Mouse (Mus musculus) heart, embryonic 16.5 days (tissue): Measurements from ENCODE around the gene Ppp1r14a. TPM values are rescaled to one million over a fixed set of nuclear protein-coding genes. Genes with fewer than 3 reads are reported as not detected.

ENCODE experiments used
- ATAC-seq: fragments of 200-750 bp; cut with Nextera tagmentation; replicated peaks from 2 replicates; pipeline ENCODE4 v1.8.0; 2017; ENCODE audit warnings: moderate number of reproducible peaks; ENCODE audit not compliant: insufficient read depth, low FRiP score; ENCODE audit errors: extremely low read depth
- H3K27ac ChIP-seq: fragments of 300-500 bp; sonication (generic); 2 replicates; pipeline ENCODE4 v1.5.1; 2014; ENCODE audit warnings: mild to moderate bottlenecking, low read length, control low read depth, moderate library complexity
- H3K27me3 ChIP-seq: fragments of 300-500 bp; sonication (generic); 2 replicates; pipeline ENCODE4 v1.6.1; 2014; ENCODE audit warnings: low read length, mixed read lengths; ENCODE audit not compliant: control insufficient read depth, insufficient read depth
- H3K36me3 ChIP-seq: fragments of 300-500 bp; sonication (generic); 2 replicates; pipeline ENCODE4 v1.6.1; 2014; ENCODE audit not compliant: control insufficient read depth, insufficient read depth
- H3K4me1 ChIP-seq: fragments of 300-500 bp; sonication (generic); 2 replicates; pipeline ENCODE4 v1.6.1; 2014; ENCODE audit warnings: low read length, mixed read lengths; ENCODE audit not compliant: control insufficient read depth, insufficient read depth
- H3K4me2 ChIP-seq: fragments of 300-500 bp; sonication (generic); 2 replicates; pipeline ENCODE4 v1.6.1; 2014; ENCODE audit warnings: low read depth, mild to moderate bottlenecking, control low read depth, low read length
- H3K4me3 ChIP-seq: fragments of 300-500 bp; sonication (generic); 2 replicates; pipeline ENCODE4 v1.5.1; 2014; ENCODE audit warnings: mild to moderate bottlenecking, control low read depth, low read length
- H3K9ac ChIP-seq: fragments of 300-500 bp; sonication (generic); 2 replicates; pipeline ENCODE4 v1.6.1; 2014; ENCODE audit warnings: low read length, control low read depth
- H3K9me3 ChIP-seq: fragments of 300-500 bp; sonication (generic); replicated peaks from 2 replicates; pipeline ENCODE4 v1.6.1; 2016; ENCODE audit warnings: low read length; ENCODE audit not compliant: control insufficient read depth
- WGBS: fragments of 180-500 bp; shearing (Covaris S2); extraction: QIAGEN DNeasy Blood & Tissue Kit; methylation state at CpG from one replicate; pipeline ENCODE4 v1.1.7; 2014; 5-methylcytosine and 5-hydroxymethylcytosine counted together
- polyA plus RNA-seq: library from polyadenylated mRNA; unstranded; fragments of >200 nt; fragmentation: Nextera tagmentation; extraction: Ambion mirVana; gene quantifications from 2 replicates; pipeline ENCODE4 v1.2.1, GENCODE M21; 2015

Ppp1r14a gene
- polyA plus RNA-seq, 1 experiment from 2014 or later, result 14.2 TPM

DNA sequence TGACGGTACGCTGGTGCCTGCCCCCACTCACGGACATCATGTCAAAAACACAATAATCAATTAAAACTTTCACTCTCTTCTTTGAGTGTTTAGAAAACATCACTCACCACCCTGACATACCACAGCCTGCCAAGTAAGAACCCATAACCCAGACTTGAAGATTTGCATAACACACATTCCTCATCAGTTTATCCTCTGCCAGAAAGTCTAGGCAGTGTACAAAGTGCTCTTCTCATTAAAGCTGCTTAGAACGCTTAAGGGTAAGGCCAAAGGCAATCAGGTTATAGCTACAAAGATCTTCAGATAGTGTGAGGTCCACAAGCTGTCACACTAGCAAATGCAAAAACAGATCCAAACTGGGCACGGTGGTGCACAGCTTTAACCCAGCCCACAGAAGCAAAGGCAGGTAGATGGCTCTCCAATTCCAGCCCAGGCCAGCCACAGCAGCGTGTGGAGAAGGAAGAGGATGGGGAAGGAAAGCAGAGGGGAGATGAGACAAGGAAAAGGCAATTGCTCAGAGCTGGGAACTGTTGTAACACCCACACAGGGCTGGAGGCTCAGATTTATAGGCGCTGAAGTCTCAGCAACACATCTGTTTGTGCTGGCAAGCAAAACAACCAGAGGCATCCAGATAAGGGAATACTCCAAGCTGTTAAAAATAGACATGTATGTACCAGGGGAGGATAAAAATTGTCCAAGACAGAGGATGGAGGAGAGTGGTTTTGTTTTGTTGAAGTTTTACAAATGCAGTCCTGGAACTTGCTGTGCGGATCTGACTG is 17.2 kb upstream of the Ppp1r14a start:
- Histone ChIP-seq H3K9me3 (no peaks in the 10 kb centered on the region), H3K27ac (peak overlapping the region; percentile 96), H3K27me3 (no peaks in the 10 kb centered on the region), H3K9ac (peak overlapping the region; percentile 65), H3K4me3 (peak overlapping the region; percentile 14; the same call in 1 of the 2 replicates), H3K4me2 (peak overlapping the region; percentile 56), H3K36me3 (no peaks in the 10 kb centered on the region), H3K4me1 (peaks cover 29% of the 10 kb centered on the region)
- peak; percentile 77 for ATAC-seq
- WGBS, result 36% methylated on average over 8 of the region's 8 CpGs

GRCm38 (mm10) chr7:29276715-29277114 is 12.4 kb upstream of the Ppp1r14a start:
- 51% methylated on average over 5 of the region's 5 CpGs for WGBS
- no peaks in the 10 kb centered on the region for H3K36me3 ChIP-seq
- H3K9ac ChIP-seq, result no peak overlapping the region
- H3K9me3 ChIP-seq, result no peaks in the 10 kb centered on the region
- peak overlapping the region; percentile 47; the same call in 1 of the 2 replicates for H3K27ac ChIP-seq
- no peak for ATAC-seq
- no peak overlapping the region for H3K4me3 ChIP-seq
- H3K4me2 ChIP-seq, result no peak overlapping the region
- peaks cover 20% of the 10 kb centered on the region for H3K4me1 ChIP-seq
- H3K27me3 ChIP-seq, result no peaks in the 10 kb centered on the region

DNA sequence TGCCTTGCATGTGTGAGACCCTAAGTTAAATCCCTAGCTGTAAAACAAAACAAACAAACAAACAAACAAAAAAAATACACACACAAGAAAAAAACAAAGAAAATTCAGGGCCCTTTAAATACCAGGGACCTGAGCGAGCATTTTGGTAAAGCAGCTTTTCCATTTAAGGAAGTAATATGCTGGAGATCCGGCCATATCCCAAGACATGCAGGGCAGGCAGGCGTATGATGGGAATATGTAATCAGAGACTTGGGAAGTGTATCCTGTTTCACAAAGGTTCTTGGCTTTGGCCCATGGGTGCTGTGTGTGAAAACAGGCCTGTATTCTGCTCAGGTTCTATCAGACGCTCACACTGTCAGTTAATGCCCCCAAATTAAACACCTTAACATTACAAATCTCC is 11.6 kb upstream of the Ppp1r14a start:
- ATAC-seq, result no peak
- Histone ChIP-seq H3K27me3 (no peaks in the 10 kb centered on the region), H3K36me3 (no peaks in the 10 kb centered on the region), H3K9ac (no peak overlapping the region), H3K4me3 (no peak overlapping the region), H3K4me1 (peaks cover 16% of the 10 kb centered on the region), H3K9me3 (no peaks in the 10 kb centered on the region), H3K27ac (no peak overlapping the region), H3K4me2 (no peak overlapping the region)
- WGBS, result 75% methylated on average over 4 of the region's 4 CpGs

DNA sequence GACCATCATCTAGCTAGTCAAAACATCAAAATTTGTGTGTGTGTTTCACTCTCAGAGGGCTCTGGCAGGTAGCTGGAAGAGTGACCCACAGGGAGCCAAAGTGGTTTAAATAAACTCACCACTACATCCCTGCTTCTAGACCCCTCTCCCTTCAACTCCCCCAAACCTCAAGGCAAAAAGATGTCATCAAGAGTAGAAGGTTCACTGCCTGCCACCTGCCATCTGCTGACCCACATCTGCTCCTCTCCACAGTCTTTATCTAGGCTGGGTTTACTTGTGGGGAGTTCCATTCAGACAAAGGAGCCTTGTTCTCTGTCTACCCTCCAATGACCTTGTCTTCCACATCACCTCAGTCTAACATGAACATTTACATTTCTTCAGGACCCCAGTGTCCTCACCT is 9.8 kb upstream of the Ppp1r14a start:
- no peak for ATAC-seq
- H3K36me3 ChIP-seq, result no peaks in the 10 kb centered on the region
- no peak overlapping the region for H3K4me2 ChIP-seq
- no peak overlapping the region for H3K9ac ChIP-seq
- H3K27ac ChIP-seq, result peak overlapping the region; percentile 7; the same call in 1 of the 2 replicates
- H3K4me1 ChIP-seq, result peaks cover 11% of the 10 kb centered on the region
- H3K4me3 ChIP-seq, result no peak overlapping the region
- H3K9me3 ChIP-seq, result no peaks in the 10 kb centered on the region
- no peaks in the 10 kb centered on the region for H3K27me3 ChIP-seq

GRCm38 (mm10) chr7:29279924-29280323 is 9.2 kb upstream of the Ppp1r14a start:
- no peaks in the 10 kb centered on the region for H3K9me3 ChIP-seq
- H3K4me3 ChIP-seq, result peak overlapping the region; percentile 74; the same call in 1 of the 2 replicates
- no peak overlapping the region for H3K9ac ChIP-seq
- H3K36me3 ChIP-seq, result no peaks in the 10 kb centered on the region
- 30% methylated on average over 8 of the region's 8 CpGs for WGBS
- H3K27me3 ChIP-seq, result no peaks in the 10 kb centered on the region
- peak overlapping the region; percentile 92 for H3K4me2 ChIP-seq
- H3K27ac ChIP-seq, result peak overlapping the region; percentile 15; the same call in 1 of the 2 replicates
- no peak for ATAC-seq
- peaks cover 11% of the 10 kb centered on the region for H3K4me1 ChIP-seq

DNA sequence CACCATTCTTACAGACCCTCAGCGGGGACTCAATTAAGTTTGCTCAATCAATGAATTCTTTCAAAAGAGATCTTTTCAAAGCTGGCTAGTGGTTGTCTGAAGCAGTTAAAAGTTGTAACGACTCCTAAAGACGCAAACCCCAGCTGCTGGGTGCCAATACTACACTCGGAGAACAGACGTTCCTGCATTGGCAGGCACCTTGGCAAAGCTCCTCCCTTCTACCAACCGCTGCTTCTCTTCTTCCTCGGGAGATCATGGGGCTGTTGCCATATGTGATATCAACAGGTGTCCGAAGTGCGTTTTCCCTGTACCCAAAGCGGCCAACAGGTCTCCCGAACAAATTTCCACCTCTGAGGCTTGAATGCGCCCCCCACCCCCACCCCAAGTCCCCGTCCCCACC is 8.3 kb upstream of the Ppp1r14a start:
- H3K4me2 ChIP-seq, result peak overlapping the region; percentile 92
- H3K36me3 ChIP-seq, result no peaks in the 10 kb centered on the region
- H3K27ac ChIP-seq, result peak overlapping the region; percentile 71
- H3K9ac ChIP-seq, result peak overlapping the region; percentile 85
- H3K4me1 ChIP-seq, result peaks cover 11% of the 10 kb centered on the region
- peak overlapping the region; percentile 74 for H3K4me3 ChIP-seq
- 12% methylated on average over 13 of the region's 13 CpGs for WGBS
- ATAC-seq, result no peak; the same call in 1 of the 2 replicates
- no peaks in the 10 kb centered on the region for H3K27me3 ChIP-seq
- no peaks in the 10 kb centered on the region for H3K9me3 ChIP-seq

DNA sequence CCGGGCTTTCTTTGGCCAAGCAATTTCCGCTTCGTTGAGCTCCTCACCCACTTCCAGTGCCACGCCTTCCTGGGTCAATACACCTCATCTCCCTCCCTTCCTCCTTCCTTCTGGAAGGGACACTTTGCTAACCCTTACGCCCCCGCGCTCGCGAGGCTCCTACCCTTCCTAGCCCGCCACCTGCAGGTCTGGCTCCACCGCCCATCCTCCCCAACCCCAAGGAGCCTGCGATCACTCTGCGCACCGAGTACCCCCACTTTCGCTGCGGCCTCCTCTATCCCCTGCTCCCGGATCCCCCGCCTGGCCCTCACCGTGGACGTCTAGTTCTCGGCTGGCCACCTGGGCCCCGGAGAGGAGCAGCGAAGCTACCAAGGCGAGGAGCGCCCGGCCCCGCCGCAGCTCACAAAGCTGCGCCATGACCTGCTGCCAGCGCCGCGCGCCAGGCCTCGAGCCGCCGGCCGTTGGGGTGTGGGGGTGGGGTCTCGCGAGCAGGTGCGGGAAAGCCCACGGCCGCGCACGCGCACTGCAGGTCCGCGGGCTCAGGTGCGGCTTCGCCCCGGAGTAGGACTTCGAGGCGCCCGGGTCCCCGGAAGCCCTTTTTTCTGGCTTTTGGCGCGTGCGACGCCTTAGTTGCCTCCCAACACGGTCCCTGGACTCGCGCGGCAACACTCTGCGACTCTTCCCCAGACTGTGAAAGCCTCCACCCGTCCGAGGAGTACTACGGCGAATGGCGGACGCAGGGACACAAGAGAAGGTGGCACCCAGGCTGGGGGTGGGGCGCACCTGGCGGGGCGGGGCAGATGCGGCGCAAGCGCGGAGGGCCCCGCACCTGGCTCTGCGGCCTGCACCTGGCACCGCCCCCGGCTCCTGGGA is 7.7 kb upstream of the Ppp1r14a start, which contains the start of gene Spint2:
TSS of gene Spint2 (minus strand) at position 712 of the 873 bp plus-strand sequence.
- Histone ChIP-seq H3K36me3 (no peaks in the 10 kb centered on the region), H3K9me3 (no peaks in the 10 kb centered on the region), H3K4me2 (peak within 1 kb of the TSS; percentile 92), H3K27me3 (no peaks in the 10 kb centered on the region), H3K4me3 (peak within 1 kb of the TSS; percentile 74), H3K9ac (peak within 1 kb of the TSS; percentile 85), H3K4me1 (peaks cover 11% of the 10 kb centered on the region), H3K27ac (peak within 1 kb of the TSS; percentile 71)
- 1% methylated on average over 80 of the region's 80 CpGs for WGBS
- peak; percentile 47 for ATAC-seq

GRCm38 (mm10) chr7:29282074-29282554 is 7.0 kb upstream of the Ppp1r14a start:
- peak; percentile 5; the same call in 1 of the 2 replicates for ATAC-seq
- H3K4me1 ChIP-seq, result peaks cover 4% of the 10 kb centered on the region; the same call in 1 of the 2 replicates
- peak overlapping the region; percentile 92 for H3K4me2 ChIP-seq
- WGBS, result 11% methylated on average over 21 of the region's 21 CpGs
- H3K9ac ChIP-seq, result peak overlapping the region; percentile 85
- H3K27ac ChIP-seq, result no peak overlapping the region; the same call in 1 of the 2 replicates
- no peaks in the 10 kb centered on the region for H3K27me3 ChIP-seq
- no peaks in the 10 kb centered on the region for H3K36me3 ChIP-seq
- peak overlapping the region; percentile 74 for H3K4me3 ChIP-seq
- H3K9me3 ChIP-seq, result no peaks in the 10 kb centered on the region
